Mouse (Mus musculus) T-cell, adult 66 days (primary cell): ENCODE measurements around the gene Mup11. TPM values are rescaled to one million over a fixed set of nuclear protein-coding genes. Genes with fewer than 3 reads are reported as not detected.

Experiments
- total RNA-seq, 2 experiments: library from RNA; stranded (reverse); gene quantifications; 3 replicates in 1 of 2; 4 replicates in 1 of 2; pipeline ENCODE4 v1.2.4; 2023

Mup11 gene
- total RNA-seq = not detected

GRCm38 (mm10) chr4:60662311-60662710 is at the start of gene Mup11:
TSS of gene Mup11 (minus strand) at chr4:60662411.

Other genes starting within 250 kb of the Mup11 start
- not detected for gene Mup9, start 240.5 kb downstream of the Mup11 start, total RNA-seq
- not detected for gene Mup1, start 160.5 kb downstream of the Mup11 start, total RNA-seq
- not detected for gene Mup10, start 80.2 kb downstream of the Mup11 start, total RNA-seq
- gene Mup12, start 78.9 kb upstream of the Mup11 start, total RNA-seq = not detected
- gene Mup22, start 159.1 kb upstream of the Mup11 start, total RNA-seq = not detected